Mouse (Mus musculus) megakaryocyte, embryonic 14.5 days (primary cell): Measurements from ENCODE around the gene Batf2. TPM values are rescaled to one million over a fixed set of nuclear protein-coding genes. Genes with fewer than 3 reads are reported as not detected.

Source experiments
- H3K27me3 ChIP-seq: replicated peaks from 2 replicates; pipeline ENCODE3; 2012; ENCODE audit warnings: inconsistent platforms
- H3K36me3 ChIP-seq: replicated peaks from 2 replicates; pipeline ENCODE3; 2012; ENCODE audit warnings: low read length, inconsistent platforms, mixed read lengths
- H3K4me1 ChIP-seq: 2 replicates; pipeline ENCODE4 v1.6.1; 2012; ENCODE audit warnings: inconsistent platforms
- H3K4me3 ChIP-seq: replicated peaks from 2 replicates; pipeline ENCODE3; 2012; ENCODE audit warnings: moderate library complexity, mild to moderate bottlenecking, inconsistent platforms
- H3K9me3 ChIP-seq: 2 replicates; pipeline ENCODE4 v1.6.1; 2012; ENCODE audit warnings: inconsistent platforms
- FLI1 ChIP-seq: IDR thresholded peaks from 2 replicates; pipeline ENCODE4 v1.6.1; 2012; ENCODE audit warnings: low read length, inconsistent platforms, mixed read lengths
- GATA1 ChIP-seq: IDR thresholded peaks from 3 replicates; pipeline ENCODE4 v1.6.1; 2012; ENCODE audit warnings: mixed read lengths, low read length, inconsistent platforms, borderline replicate concordance
- polyA plus RNA-seq: library from polyadenylated mRNA; stranded (reverse); fragments of >175 nt; gene quantifications from 2 replicates; pipeline ENCODE4 v1.2.3, GENCODE M21; 2012; ENCODE audit warnings: low replicate concordance; ENCODE audit not compliant: insufficient read depth

Gene Batf2
- polyA plus RNA-seq = 1.7 and 3.7 TPM in 2 replicates

DNA sequence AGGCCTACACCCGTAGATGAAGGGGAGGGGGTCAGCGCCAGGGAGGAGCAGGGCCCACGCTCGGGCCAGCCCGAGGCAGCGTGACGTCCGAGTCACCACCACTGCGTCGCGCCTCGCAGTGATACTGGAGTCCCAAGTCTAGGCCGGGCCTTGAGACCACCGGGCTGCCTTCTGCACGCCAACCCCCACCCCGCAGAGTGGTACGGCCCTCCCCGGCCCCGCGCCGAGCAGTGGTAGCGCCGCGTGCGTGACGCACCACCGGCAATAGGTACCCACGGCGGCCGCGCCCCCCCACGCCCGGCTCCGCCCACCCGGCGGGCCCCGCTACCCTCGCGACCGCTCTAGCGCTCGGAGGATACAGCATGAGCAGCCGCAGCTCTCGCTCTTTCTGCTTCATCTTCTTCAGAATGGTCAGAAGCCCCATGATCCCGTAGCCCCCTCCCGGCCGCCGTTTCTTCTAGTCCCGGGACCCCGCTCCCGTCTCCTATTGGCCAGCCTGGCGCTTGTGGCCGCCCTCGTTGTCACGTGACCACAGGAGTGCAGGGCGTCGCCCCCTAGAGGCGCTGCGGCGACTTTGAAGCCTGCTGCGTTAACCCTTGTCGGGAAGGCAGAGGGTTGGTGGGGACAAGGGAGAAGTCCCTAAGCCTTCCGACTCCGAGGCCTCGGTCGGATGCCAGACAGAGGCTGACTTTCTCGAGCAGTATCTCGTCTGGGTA is at the start of gene Batf2:
Batf2 (plus strand) TSS at position 306 of the 716 bp plus-strand sequence.
- TF ChIP-seq FLI1 = no peak
- no peak for TF ChIP-seq GATA1
- Histone ChIP-seq H3K4me1 (peaks cover 32% of the 10 kb centered on the region), H3K27me3 (peaks cover 14% of the 10 kb centered on the region), H3K4me3 (peak within 1 kb of the TSS; percentile 100), H3K36me3 (peaks cover 27% of the 10 kb centered on the region), H3K9me3 (no peaks in the 10 kb centered on the region)

DNA sequence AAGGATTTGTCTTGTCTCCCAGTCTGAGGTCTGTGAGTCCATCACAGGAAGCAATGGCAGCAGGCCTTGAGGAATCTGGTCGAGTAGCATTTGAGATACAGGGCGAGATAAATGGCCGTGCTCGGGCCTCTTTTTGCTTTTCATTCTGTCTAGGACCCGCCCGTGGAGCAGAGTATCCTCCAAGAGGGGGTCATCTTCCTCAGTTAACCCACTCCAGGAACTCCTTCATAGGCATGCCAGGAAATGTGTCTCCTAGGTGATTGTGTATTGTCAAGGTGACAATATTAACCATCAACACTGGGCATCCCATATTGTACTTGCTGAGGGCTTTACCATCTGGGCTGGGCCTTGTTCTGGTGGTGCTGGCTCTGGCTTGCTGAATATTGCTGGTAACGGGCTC is 46.7 kb upstream of the Batf2 start, which contains the start of gene AC131692.1:
AC131692.1 (plus strand) TSS at position 301 of the 400 bp plus-strand sequence.
- H3K36me3 ChIP-seq = peaks cover 76% of the 10 kb centered on the region
- TF ChIP-seq FLI1 = no peak
- no peak for TF ChIP-seq GATA1
- peaks cover 3% of the 10 kb centered on the region; the same call in 1 of the 2 replicates for H3K4me1 ChIP-seq

DNA sequence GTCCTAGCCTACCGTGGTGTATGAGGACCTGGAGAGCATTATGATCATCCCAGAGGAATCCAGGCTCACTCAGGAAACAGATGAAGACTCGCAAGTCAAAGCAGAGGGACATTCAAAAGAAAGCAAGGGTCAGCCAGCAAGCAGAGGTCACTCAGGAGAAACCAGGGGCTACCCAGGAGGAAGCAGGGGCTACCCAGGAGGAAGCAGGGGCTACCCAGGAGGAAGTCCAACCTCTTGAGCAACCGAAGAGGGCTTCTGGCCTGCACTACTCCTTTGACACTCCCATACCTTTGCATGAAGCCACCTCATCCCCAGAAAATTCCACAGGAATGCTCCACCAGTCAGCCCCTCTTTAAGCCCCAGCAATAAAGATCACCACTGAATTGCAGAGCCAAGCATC is 42.9 kb upstream of the Batf2 start:
- Histone ChIP-seq H3K4me1 (peaks cover 26% of the 10 kb centered on the region), H3K27me3 (no peaks in the 10 kb centered on the region), H3K36me3 (peaks cover 46% of the 10 kb centered on the region), H3K9me3 (no peaks in the 10 kb centered on the region), H3K4me3 (no peak overlapping the region)
- TF ChIP-seq FLI1 = no peak
- no peak for TF ChIP-seq GATA1

More for the DNA sequence above, 46.7 kb upstream of the Batf2 start, which contains the start of gene AC131692.1:
- no peaks in the 10 kb centered on the region for H3K27me3 ChIP-seq
- H3K4me3 ChIP-seq = no peak within 1 kb of the TSS
- H3K9me3 ChIP-seq = no peaks in the 10 kb centered on the region

DNA sequence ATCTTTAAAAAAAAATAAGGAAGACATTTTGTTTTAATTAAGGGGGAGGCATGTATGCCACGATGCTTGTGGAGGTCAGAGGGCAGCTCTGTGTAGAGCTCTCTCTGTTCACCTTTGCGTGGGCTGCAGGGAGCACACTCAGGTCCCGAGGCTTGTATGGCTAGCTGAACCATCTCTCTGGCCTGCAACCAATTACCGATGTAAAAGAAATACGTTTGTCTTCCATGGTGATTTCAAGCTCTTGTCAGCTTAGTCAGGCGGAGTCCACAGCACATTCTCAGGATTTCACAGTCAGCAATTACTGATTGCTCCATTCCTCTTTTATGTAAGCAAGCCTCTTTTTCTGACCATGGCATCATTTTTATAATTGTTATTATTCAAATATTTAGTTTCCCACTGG is 39.6 kb upstream of the Batf2 start:
- Histone ChIP-seq H3K9me3 (no peaks in the 10 kb centered on the region), H3K36me3 (peaks cover 19% of the 10 kb centered on the region), H3K4me1 (peaks cover 47% of the 10 kb centered on the region), H3K27me3 (no peaks in the 10 kb centered on the region), H3K4me3 (no peak overlapping the region)
- no peak for TF ChIP-seq FLI1
- no peak for TF ChIP-seq GATA1

DNA sequence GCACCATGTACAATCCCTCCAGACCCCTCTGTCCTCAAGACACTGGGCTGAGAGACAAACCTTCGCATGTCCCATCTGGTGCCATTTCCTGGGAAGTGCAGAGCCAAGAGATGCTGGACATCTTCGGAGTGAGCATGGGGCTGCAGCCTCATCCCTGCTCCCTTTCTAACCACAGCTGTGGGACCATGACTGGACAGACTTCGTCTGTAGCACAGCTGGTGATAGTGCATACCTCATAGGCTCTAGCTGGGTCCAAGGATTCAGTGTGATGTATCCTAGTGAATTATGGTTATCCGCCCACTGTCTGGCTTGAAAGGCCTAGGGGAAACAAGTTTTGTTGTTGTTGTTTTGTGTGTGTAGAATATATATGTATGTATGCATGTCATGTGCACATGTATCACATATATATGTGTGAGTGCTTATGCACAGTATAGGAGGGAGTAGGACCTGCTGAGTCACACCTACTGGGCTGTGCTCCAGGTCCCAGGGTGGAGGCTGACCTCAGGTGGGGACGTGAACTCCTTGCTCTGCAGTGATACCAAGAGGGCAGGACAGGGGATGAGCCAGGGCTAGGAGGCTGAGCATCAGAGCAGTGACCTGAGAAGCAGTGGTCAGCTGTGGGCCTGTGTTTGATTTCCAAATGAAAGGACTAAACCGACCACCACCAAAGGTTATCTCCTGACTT is 38.5 kb upstream of the Batf2 start:
- H3K27me3 ChIP-seq = no peaks in the 10 kb centered on the region

DNA sequence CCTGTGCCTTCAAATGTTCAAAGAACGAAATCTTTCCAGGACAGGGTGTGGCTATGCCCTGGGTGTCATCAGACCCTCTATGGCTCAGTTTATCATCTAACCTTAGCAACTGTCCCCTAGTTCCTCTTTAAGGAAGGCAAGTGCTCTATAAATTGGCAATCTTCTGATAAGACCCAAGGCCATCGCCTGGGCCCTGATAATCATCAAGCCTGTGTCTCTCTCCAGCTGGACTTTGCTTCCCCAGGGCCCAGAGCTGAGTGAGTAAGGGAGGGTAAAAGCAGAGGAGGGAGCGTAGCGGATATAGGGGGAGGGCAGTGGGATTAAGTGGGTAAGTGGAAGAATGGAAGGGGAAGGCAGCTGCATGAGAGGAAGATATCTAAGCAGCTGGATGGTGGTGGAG is 36.3 kb upstream of the Batf2 start:
- TF ChIP-seq FLI1 (no peak), GATA1 (no peak)
- no peaks in the 10 kb centered on the region for H3K27me3 ChIP-seq
- no peaks in the 10 kb centered on the region for H3K9me3 ChIP-seq
- no peak overlapping the region for H3K4me3 ChIP-seq
- peaks cover 55% of the 10 kb centered on the region for H3K4me1 ChIP-seq
- H3K36me3 ChIP-seq = peaks cover 5% of the 10 kb centered on the region

More for the DNA sequence above, 38.5 kb upstream of the Batf2 start:
- H3K9me3 ChIP-seq = no peaks in the 10 kb centered on the region
- TF ChIP-seq GATA1 (no peak), FLI1 (no peak)
- H3K4me1 ChIP-seq = peaks cover 51% of the 10 kb centered on the region
- peaks cover 15% of the 10 kb centered on the region for H3K36me3 ChIP-seq
- H3K4me3 ChIP-seq = peak overlapping the region; percentile 57

DNA sequence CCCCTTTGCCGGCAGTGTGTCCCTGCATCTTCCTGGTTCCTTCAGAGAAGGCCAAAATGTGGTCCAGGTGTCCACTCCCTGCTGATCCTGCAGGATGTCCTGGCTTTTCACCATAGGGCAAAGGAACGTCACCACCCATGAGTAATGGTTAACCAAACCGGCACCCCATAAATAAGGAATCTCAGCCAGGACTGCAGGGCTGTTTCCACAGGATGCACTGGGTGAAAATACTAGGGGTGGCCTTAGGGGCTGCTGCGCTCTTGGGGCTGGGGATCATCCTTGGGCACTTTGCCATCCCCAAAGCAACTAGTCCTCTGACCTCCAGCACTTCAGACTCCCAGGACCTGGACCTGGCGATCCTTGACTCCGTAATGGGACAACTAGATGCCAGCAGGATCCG is 35.2 kb upstream of the Batf2 start, which contains the start of gene Naaladl1:
Naaladl1 (plus strand) TSS at position 197 of the 400 bp plus-strand sequence.
- Histone ChIP-seq H3K27me3 (no peaks in the 10 kb centered on the region), H3K9me3 (no peaks in the 10 kb centered on the region), H3K4me1 (peaks cover 56% of the 10 kb centered on the region), H3K4me3 (no peak within 1 kb of the TSS), H3K36me3 (no peaks in the 10 kb centered on the region)
- TF ChIP-seq GATA1 (no peak), FLI1 (no peak)

DNA sequence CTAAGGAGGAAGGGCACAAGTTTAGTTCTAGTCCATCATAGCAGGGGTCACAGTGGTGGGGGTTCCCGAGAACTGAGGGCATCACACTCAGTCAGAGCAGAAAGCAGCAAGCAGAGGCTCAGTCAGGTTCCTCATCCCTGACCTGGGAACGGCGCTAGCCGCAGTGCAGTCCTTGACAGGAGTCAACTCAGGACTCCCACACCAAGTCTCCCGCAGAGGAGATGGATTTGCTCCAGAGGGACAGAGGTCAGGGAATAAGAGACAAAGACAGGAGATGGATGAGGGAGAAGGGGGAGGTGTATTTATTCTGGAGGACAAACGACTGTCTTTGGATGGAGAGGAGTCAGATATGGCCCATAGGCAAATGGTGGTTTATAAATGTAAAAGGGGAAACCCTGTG is 27.7 kb upstream of the Batf2 start:
- no peak for TF ChIP-seq FLI1
- TF ChIP-seq GATA1 = no peak
- Histone ChIP-seq H3K9me3 (no peaks in the 10 kb centered on the region), H3K36me3 (peaks cover 47% of the 10 kb centered on the region), H3K4me1 (peaks cover 60% of the 10 kb centered on the region), H3K4me3 (no peak overlapping the region), H3K27me3 (no peaks in the 10 kb centered on the region)

DNA sequence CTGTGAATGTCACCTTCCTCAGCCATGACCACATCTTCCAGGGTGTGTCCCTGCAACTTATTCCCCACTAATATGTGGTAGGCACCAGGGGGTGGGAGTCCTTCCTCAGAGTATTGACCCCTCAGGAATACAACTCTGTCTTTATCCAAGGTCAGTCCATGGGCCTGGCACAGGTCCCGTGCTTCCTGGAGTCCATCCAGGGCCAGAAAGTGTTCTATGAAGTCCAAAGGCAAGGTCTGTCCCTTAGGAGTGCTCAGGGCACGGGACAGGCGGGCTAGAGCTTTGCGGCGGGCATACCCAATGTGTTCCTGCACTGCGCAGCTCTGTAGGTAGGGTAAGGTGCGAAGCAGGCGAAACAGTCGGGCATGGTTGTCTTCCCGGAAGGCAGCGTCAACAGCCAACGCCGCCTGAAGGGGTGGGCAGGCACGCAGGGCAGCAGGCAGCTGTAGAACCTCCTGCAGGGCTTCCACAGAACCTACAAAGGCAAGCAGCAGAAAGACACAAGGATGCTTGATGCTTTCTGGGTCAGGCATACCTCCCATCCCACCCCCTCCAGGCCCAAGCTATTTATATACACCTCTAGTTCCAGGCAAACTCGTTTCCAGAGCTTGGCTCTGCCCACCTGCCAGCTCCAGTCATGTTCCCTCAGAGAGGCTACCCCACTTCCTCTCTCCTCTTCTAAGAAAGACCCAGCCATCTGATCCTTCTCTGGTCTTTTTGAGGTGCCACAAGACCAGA is 24.5 kb upstream of the Batf2 start:
- Histone ChIP-seq H3K27me3 (no peaks in the 10 kb centered on the region), H3K4me3 (peak overlapping the region; percentile 98), H3K4me1 (peaks cover 56% of the 10 kb centered on the region), H3K36me3 (peaks cover 67% of the 10 kb centered on the region), H3K9me3 (no peaks in the 10 kb centered on the region)
- TF ChIP-seq FLI1 (no peak), GATA1 (no peak)
